Mouse (Mus musculus) left cerebral cortex, adult 9 months (tissue): Measurements from ENCODE around the gene Acp4.
"Not testable (repeated sequence)": the region's sequence is repeated elsewhere in the genome, so short reads cannot be mapped to it uniquely, and the experiment has no call there.

Source experiments
- DNase-seq, 2 experiments: peaks; one replicate each; pipeline ENCODE4 v3.0.0; 2022; ENCODE audit warnings: low spot score in 2 of 2

Acp4 gene

DNA sequence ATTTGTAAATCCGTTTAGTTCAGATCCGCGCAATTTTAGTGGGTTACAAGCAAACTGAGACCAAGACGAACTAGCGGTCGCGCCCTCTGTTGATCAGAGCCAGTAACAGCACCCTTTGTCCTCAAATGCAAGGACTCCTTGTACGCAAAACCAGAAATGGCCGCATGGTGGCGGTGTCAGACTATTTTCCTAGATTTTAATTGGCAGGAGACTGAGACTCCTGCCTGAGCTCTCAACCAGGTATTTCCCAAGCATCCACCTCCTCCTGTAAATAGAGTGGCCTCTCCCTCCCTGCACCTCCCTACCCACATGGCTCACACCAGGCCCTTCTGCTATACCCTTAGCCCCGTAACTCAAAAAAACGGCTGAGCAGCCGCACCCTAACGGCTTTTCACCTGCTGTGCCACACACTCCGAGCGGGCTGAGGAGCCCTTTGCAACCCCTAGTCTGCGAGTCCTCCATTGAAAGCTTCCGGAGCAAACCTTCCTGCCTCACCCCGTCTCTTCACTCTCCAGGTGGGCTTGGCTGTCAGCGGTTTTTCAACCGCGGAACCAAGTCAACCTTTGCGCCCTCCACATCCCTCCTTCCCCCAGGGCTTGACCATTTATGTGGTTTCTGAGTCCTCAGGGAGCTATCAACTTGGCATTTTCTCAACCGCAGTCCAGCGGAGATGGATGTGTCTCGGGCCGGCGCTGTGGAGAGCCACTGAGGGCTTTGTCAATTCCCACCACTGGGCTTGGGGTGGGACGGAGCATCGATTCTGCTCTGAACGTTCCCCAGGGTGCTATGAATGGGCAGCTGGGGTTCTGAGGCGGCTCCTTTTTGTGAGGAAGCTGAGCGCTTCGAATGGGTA lies 5.8 kb upstream of the Acp4 start:
- DNase-seq: peak; percentile 74 to 98

DNA sequence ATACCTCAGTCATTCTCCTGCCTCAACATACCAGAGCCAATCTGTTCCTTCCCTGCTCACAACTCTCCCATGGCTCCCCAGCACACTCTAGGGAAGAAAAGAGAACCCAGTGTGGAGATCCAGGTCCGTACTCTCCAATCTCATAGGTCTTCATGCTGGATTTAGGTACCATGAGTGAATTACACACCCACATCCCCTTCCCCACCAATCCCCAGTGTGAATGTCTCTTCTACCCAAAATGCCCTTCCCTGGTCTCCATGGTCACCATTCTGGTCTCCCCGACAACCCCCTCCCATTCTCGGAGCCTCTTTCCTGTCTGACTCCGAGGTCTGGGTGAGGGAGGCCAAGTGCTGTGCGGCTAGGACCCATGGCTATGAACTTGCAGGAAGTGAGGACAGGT lies 4.0 kb upstream of the Acp4 start, which contains the start of gene Gm15517:
Gene Gm15517 (plus strand): TSS at position 301 of the 400 bp plus-strand sequence.
- DNase-seq: no peak

DNA sequence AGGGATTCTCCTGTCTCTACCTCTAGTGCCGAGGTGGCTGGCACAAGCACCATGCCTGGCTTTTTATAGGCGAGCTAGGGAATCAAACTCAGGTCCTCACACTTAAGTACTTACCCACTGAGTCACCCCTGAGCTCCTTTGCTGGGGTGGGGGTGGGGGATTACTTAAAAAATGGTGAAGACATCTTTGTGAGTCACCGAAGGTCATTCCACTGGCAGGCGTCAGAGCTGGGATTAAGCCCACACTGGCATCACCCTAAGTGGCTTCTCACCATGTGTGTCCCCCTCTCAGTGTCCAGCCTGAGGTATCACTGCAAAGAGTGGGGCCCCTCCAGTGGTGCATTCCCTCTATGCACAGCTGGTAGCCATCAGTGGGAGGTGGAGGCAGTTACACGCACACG lies 3.2 kb upstream of the Acp4 start:
- DNase-seq: no peak

DNA sequence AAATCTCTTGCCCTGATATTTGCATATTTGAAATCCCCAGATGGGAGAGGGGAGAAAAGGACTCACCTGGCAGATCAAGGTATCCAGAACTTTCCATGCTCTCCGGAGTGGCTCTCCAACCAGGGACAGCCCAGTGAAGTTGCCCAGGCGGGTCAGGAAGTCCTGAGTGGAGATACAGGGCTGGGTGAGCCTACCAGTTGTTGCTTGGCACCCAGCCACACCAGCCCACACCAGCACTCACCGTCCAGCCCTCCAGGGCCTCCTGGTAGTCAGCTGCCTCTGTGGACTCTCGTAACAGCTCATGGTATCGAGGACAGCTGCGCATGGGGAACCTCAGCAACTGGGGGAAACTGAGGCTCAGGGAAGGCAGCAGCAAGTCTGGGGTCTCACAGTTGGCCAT lies 2.2 kb downstream of the Acp4 start:
- DNase-seq: no peak

DNA sequence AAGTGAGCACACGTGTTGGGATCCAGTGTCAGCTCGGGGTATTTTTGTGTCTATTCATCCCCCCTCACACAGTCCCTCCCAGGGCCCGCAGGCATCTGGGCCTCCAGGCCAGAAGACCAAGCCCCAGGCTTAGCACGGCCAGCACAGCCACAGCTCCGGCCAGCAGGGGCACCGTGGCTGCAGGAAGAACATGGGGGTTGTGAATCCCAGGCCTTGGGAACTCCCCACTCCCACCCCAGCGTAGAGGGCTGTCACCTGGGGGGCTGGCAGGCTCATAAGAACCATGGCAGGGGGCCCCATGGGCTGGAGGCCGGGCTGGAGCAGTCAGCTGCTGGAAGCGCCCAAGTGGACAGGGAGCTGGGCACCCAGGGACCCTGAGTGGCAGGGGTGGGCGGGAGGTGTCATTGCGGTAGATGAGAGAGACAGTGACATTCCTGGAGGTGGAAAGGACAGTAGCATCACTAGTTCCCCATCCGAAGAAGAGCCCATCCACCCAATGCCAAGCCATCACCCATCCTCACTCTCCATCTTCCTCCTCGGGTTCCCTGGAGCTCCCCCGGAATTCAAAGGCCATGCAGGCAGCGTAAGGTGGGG lies 4.1 kb downstream of the Acp4 start:
- DNase-seq: no peak

DNA sequence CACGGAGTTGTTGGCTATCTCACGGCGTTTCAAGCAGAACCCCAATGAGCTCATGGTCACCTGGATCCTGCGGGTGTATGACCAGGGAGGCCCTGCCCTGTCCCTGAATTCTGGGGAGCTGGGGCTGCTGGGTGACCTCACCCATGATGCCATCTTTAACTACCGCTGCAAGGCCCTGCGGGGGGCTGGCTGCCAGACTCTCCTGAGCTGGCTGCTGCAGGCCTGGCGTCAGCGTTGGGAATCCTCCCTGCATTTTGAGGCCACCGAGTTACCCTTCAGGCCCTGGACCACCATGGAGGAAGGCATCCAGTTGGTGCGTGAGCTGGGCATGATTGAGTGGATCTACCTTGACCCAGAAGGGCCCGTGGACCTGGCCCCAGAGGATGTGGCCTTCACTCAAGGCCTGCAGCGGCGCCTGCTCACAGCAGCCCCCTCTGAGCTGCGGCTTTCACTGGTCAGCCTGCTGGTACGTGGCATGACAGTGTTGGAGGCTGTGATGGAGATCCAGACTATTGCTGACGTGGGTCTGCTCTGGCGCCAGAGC lies 6.4 kb downstream of the Acp4 start:
- DNase-seq: not testable (repeated sequence)

DNA sequence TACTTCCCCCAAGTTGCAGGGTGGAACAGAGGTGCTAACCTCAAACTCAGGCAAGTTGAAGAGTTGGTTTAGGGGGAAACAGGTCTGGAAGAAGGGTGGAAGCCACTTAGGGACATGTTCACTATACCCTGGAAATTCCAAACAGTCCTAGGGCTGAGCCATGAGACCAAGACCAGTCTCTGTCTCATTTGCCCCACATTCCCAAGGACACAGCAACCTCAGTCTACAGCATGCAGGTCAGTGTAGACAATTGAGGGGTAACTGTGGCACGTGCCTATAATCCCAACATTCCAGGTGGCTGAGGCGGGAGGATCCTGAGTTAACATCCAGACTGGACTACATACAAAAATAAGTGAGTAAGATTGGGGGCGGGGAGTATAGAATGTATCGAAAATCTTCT lies 7.9 kb downstream of the Acp4 start:
- no peak for DNase-seq

DNA sequence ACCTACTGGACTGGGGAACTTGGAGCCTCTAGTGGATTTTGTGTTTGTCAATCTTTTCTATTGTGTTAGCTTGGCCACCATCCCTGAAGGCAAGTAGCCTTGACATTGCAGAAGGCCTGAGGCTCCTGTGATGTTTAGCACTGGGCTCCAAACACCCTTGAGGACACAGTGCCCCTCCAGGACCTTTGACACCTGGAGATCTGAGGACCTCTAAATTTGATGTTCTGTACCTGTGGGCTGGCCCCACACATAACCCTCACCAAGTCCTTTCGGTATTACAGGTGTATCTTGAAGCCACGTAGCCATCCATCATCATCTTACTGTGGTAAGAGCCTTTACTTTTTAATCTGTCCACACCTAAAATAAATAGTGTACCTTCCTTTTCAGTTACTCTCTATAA lies 9.2 kb downstream of the Acp4 start:
- no peak for DNase-seq

DNA sequence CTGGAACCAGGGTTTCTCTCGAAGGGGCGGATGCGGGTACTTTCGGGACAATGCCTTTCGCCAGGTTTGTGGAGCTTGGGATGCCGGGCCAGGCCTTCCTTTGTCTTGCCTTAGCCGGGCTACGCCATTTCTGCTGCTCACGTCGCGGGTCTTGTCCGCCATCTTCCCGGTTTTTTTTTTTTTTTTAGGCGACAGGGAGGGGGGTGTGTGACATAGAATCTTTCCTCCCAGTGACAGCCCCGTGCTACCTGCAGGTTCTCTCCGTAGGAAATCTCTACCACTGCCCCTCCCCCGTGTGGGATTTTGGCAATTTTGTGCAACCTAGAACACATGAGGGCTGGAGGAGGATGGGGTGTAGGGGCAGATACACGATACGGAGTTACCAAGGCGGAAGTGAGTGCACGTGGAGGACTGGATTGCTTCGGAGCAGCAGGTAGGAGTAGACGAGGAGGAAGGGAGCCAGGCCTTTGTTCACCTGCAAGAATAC lies 10.2 kb downstream of the Acp4 start:
- peak in 1 of 2 experiments; percentile 59 for DNase-seq

DNA sequence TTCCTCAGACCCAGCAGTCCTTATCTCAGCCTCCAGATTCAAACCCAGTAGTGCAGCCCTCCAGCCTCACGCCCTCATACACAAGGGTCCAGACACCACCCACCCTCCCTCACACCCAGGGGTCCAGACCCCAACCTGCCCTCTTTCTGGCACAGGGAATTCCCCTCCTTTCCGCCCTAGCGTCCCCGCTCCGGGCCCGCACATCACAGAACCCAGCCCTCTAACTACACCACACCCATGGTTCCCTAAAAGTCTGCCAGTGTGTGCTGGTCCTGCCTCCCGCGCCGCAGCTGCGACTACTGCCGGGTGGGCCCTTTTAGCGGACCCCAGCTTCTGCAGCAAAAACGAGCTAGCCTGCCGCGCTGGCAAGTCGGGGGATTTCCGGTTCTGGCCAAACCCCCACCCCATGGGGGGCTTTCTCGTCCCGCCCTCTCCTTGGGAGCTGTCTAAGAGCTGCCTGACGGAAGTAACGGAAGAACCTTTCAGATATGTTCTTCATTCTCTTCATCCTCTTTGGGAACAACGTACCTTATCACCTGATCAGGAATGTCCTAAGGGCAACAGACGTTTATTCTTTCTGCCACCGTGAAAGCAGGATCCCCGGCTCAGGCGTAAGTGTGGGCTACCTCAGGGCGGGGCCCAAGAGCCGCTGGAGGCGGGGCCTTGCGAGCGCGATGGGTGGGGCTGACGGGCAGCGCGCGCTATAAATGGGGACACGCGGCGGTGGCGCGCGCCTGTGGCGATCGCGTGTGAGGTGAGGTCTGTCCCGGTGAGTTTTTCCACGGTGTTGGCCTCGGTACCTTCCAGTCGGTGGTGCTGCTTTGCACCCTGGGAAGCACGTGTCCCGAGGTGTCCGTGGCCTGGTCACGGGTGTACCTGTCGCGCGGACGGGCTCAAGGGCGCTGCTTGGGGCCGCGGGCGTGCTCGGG lies 10.9 kb downstream of the Acp4 start, which contains the start of the genes 1700028J19Rik and 2410002F23Rik:
Gene 1700028J19Rik (minus strand): TSS at position 641 of the 929 bp plus-strand sequence.
Gene 2410002F23Rik (plus strand): TSS at position 668 of the 929 bp plus-strand sequence.
- peak; percentile 79 to 93 for DNase-seq

DNA sequence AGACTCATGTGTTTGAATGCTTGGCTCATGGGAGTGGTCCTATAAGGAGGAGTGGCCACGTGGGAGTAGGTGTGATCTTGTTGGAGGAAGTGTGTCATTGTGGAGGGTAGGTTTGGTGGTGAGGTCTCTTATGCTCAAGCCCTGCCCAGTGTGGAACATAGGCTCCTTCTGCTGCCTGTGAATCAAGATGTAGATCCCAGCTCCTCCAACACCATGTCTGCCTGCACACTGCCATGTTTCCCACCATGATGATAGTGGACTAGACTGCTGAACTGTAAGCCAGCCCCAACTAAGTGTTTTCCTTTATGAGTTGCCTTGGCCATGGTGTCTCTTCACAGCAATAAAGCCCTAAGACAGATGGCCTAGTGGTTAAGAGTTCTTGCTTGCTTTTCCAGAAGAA lies 13.1 kb downstream of the Acp4 start:
- no peak for DNase-seq

DNA sequence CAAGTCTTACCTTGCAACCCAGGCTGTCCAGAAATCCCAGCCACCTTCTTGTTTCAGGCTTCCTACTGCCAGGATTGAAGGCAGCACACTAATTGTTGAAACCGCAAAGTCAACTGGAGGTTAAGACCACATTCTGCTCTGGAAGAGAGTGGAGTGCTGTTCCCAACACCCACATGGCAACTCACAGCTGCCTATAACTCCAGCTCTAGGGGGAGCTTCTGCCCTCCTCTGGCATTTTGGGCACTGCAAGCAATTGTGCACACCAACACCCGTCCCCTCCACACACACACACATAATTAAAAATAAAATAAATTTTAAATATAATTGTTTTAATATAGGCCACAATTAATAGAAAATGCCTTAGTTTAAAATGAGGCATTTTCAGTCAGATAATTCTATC lies 16.0 kb downstream of the Acp4 start:
- no peak for DNase-seq

DNA sequence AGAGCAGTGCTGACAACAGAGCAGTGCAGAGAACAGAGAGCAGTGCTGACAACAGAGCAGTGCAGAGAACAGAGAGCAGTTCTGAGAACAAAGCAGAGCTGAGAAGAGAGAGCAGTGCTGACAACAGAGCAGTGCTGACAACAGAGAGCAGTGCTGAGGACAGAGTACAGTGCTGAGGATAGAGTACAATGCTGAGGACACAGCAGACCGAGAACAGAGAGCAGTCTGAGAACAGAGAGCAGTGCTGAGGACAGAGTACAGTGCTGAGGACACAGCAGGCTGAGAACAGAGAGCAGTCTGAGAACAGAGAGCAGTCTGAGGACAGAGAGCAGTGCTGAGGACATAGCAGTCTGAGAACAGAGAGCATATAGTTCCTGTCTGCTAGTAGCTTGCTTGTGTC lies 16.5 kb downstream of the Acp4 start:
- DNase-seq: no peak

DNA sequence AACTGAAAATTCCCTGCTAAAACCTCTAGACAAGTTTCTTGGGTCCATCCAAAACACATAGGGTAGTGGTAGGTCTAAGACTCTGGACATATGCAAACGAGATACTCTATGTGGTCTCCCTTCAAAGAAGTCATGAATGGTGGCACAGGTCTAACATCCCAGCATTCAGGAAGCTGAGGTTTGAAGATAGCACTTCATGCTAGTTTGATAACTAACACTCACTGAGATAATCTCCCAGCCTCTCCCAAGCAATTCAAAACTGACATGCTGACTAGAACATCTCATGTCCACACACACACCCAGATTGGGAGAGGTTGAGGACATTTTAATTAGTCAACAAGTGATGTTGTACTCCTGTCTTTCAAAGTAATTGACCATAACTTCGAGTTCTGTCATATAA lies 17.3 kb downstream of the Acp4 start:
- DNase-seq: no peak

DNA sequence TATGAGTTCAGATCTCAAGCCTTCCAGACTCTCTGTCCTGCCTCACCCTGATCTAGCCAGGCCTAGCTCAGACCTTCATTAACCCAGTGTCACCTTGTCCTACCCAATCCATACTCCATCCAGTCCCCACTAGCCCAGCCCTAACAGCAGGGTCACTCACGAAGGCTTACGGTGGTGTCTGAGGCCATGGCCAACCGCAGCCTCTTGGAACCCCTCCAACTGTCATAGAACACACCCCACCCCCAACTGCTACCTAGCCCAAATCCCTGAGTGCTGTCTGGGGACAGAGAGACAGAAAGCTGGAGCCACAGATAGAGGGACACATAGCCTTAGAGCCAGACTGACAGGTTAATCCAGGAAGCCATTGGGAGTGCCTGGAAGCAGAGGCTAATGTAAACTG lies 21.3 kb downstream of the Acp4 start, which contains the start of gene Gm36864:
Gene Gm36864 (plus strand): TSS at position 269 of the 400 bp plus-strand sequence.
- no peak for DNase-seq

DNA sequence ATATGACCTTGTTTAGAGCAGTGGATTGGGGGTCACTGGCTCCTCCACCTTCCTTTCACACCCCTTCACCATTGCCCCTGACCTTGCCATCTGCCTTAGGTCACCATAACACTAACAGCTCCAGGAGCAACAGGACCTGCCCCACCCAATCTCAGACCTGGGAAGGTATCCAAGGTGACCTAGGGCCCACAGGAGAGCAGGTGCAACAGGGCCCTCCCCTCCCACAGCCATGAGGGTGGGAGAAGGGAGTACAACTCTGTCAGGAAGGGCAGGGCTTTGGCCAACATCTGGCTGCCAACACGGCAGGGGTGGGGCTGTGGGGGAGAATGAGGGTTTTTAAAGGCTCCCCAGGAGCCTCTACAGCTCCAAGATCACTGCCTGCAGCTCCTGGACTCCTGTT lies 32.1 kb downstream of the Acp4 start, which contains the start of gene Klk1:
Gene Klk1 (plus strand): TSS at position 285 of the 400 bp plus-strand sequence.
- no peak for DNase-seq

DNA sequence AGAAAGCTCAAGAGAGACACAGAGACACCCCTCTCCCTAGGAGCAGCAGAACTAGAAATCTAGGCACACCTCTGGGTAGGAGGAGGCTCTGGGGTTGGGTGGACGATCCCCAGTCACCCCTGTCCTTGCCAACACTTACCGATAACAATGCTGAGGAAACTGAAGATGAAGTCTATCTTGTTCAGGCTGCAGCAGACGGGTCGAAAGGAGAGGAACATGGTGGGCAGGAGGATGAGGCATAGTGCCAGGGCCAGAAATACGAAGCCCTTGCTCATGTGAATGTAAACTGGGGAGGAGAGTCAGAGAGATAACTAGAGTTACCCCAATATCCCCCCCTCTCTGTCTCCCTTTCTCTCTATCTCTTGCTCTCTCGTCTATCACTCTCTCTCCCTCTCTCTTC lies 34.8 kb downstream of the Acp4 start:
- DNase-seq: not testable (repeated sequence)

DNA sequence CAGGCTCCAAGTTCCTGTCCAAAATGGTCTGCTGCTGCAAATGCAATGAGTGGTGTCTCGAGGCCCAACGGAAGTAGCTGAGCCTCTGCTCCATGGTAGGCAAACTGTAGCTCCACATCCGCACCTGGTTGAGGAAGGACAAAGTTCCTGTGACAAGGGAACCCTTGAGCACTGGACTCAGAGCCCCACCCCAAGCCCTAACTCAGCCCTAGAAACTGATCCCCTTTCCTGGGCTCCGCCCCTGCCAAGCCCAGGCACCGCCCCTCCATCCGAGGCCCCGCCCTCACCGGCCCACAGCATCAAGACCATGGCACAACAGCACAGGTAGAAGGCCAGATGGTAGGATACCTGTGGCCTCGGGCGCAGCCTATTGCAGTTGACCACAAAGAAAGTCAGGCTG lies 35.6 kb downstream of the Acp4 start:
- DNase-seq: not testable (repeated sequence)

DNA sequence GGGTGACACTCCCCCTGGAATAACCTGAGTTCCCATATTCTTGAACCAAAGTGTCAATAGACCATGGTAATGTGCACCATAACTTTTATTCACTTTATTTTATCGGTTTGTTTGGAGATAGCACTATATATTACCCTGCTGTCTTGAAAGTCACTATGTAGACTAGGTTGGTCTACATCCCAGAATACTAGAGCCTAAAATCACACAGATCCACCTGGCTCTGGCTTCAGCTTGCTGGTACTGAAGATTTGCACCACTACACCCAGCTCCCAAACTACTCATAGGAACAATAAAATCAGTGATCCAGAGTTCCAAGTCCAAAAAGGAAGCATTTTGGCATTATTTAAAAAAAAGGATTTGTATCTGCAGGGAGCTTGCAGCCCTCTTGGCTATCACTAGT lies 41.5 kb downstream of the Acp4 start, which contains the start of gene Klk1b5:
Gene Klk1b5 (plus strand): TSS at position 301 of the 400 bp plus-strand sequence.
- no peak for DNase-seq

DNA sequence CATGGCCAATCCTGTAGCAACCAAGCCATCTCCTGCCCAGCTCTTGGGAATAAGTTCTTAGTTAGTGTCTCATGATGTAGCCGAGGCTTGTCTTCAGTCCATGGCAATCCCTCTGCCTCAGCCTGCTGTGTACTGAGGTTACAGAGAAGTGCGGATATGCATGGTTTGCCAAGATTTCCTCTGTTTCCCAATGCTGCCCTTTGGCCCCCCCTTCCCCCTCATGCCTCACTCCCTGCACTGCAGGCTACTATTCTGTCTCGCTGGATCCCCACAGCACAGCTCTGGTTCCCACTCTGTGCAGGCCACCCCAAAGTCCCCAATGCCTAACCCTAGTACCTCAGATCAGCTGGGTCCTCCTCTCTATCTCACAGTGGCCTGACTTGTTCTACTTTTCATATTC lies 48.9 kb downstream of the Acp4 start:
- DNase-seq: no peak

DNA sequence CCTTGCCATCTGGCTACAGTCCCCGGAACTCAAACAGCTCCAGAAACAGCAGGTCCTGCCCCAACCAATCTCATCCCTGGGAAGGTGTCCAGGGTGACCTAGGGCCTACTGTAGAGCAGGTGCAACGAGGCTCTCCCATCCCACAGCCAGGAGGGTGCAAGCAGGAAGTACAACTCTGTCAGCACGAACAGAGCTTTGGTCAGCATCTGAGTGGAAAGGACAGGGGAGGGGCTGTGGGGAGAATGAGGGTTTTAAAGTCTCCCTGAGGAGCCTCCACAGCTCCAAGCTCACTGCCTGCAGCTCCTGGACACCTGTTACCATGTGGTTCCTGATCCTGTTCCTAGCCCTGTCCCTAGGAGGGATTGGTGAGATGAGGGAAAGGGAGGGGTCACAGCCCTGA lies 50.0 kb downstream of the Acp4 start, which contains the start of gene Klk1b4:
Gene Klk1b4 (plus strand): TSS at position 301 of the 400 bp plus-strand sequence.
- not testable (repeated sequence) for DNase-seq
